Mouse (Mus musculus) hindbrain, embryonic 11.5 days (tissue): ENCODE measurements at regions not wholly inside any gene's neighbourhood (a gene's known extent, or its start where the extent isn't known, plus 50 kb on each side); places are given as distances from the start of the nearest gene placed in this dataset.
A peak's percentile ranks its signal among the peaks of the same experiment; 100 is the strongest.

Experiments
- ATAC-seq: fragments of 200-750 bp; cut with Nextera tagmentation; 2 replicates; pipeline ENCODE4 v1.8.0; 2017; ENCODE audit warnings: mild to moderate bottlenecking, moderate TSS enrichment, moderate library complexity; ENCODE audit not compliant: low FRiP score
- DNase-seq: peaks from one replicate; pipeline ENCODE4 v3.0.0-alpha.2; 2015; ENCODE audit warnings: low spot score
- H3K27ac ChIP-seq: fragments of 300-500 bp; sonication (generic); 2 replicates; pipeline ENCODE4 v1.5.1; 2014; ENCODE audit warnings: mild to moderate bottlenecking, low read depth, low read length
- H3K27me3 ChIP-seq: fragments of 300-500 bp; sonication (generic); 2 replicates; pipeline ENCODE4 v1.6.1; 2014; ENCODE audit warnings: mild to moderate bottlenecking, low read length, moderate library complexity, mixed read lengths; ENCODE audit not compliant: control insufficient read depth, insufficient read depth
- H3K36me3 ChIP-seq: fragments of 300-500 bp; sonication (generic); 2 replicates; pipeline ENCODE4 v1.6.1; 2014; ENCODE audit warnings: mild to moderate bottlenecking, low read length, moderate library complexity, mixed read lengths; ENCODE audit not compliant: control insufficient read depth, insufficient read depth
- H3K4me1 ChIP-seq: fragments of 300-500 bp; sonication (generic); replicated peaks from 2 replicates; pipeline ENCODE4 v1.6.1; 2014; ENCODE audit warnings: low read length, mixed read lengths; ENCODE audit not compliant: control insufficient read depth, insufficient read depth
- H3K4me2 ChIP-seq: fragments of 300-500 bp; sonication (generic); replicated peaks from 2 replicates; pipeline ENCODE4 v1.6.1; 2014; ENCODE audit warnings: mild to moderate bottlenecking, low read depth, low read length
- H3K4me3 ChIP-seq: fragments of 300-500 bp; sonication (generic); 2 replicates; pipeline ENCODE4 v1.5.1; 2014; ENCODE audit warnings: low read depth, low read length
- H3K9ac ChIP-seq: fragments of 300-500 bp; sonication (generic); 2 replicates; pipeline ENCODE4 v1.6.1; 2014; ENCODE audit warnings: low read depth, low read length
- H3K9me3 ChIP-seq: fragments of 300-500 bp; sonication (generic); 2 replicates; pipeline ENCODE4 v1.6.1; 2016; ENCODE audit warnings: low read length; ENCODE audit not compliant: control insufficient read depth
- WGBS: fragments of 180-500 bp; shearing (Covaris S2); extraction: QIAGEN DNeasy Blood & Tissue Kit; methylation state at CpG from one replicate; pipeline ENCODE4 v1.1.7; 2014; 5-methylcytosine and 5-hydroxymethylcytosine counted together

DNA sequence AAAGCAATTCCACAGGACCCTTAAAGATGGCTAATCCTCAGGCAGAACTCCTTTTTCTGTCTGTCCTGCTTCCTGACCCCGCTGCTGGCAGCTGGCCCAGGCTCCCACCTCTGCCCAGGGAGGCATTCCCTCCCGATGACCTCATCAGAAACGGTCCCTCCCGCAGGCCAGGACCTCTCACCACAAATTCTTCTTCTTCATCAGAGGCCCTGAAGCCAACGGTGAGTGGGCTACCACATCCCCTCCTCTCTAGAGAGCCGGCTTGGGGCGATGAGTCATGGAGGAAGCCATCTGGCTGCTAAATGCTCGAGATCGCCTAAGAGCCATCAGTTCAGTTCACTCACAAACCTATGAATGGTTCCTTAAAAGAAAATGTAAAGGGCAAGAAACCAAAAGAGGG lies 56.7 kb upstream of the Tpm1 start:
- H3K4me3 ChIP-seq, result no peak overlapping the region
- H3K4me2 ChIP-seq, result no peak overlapping the region
- no peak for DNase-seq
- 50% methylated on average over 9 of the region's 9 CpGs for WGBS
- H3K9me3 ChIP-seq, result no peaks in the 10 kb centered on the region
- ATAC-seq, result no peak
- H3K27ac ChIP-seq, result 0 out of 2 replicates have a peak overlapping the region, but pooled peaks have one; percentile 24
- H3K9ac ChIP-seq, result no peak overlapping the region
- 0 out of 2 replicates have a peak, but pooled peaks cover 2% of the 10 kb centered on the region for H3K4me1 ChIP-seq
- no peaks in the 10 kb centered on the region for H3K36me3 ChIP-seq
- H3K27me3 ChIP-seq, result no peaks in the 10 kb centered on the region

- no peak overlapping the region for H3K27ac ChIP-seq
- no peaks in the 10 kb centered on the region for H3K9me3 ChIP-seq
- 89% methylated on average over 2 of the region's 2 CpGs for WGBS
- H3K4me2 ChIP-seq, result no peak overlapping the region
- no peak overlapping the region for H3K9ac ChIP-seq
- no peaks in the 10 kb centered on the region for H3K36me3 ChIP-seq
- no peaks in the 10 kb centered on the region for H3K27me3 ChIP-seq
- ATAC-seq (no peak), DNase-seq (no peak)
- H3K4me1 ChIP-seq, result no peaks in the 10 kb centered on the region
- H3K4me3 ChIP-seq, result no peak overlapping the region
These were observed 56.0 kb upstream of the Tpm1 start for GRCm38 (mm10) chr9:67105216-67105615.

GRCm38 (mm10) chr9:67104616-67105015 lies 55.4 kb upstream of the Tpm1 start:
- Histone ChIP-seq H3K36me3 (no peaks in the 10 kb centered on the region), H3K4me1 (no peaks in the 10 kb centered on the region), H3K4me3 (no peak overlapping the region), H3K27ac (no peak overlapping the region), H3K4me2 (no peak overlapping the region), H3K27me3 (no peaks in the 10 kb centered on the region), H3K9ac (no peak overlapping the region), H3K9me3 (no peaks in the 10 kb centered on the region)
- ATAC-seq, result no peak
- DNase-seq, result no peak
- 79% methylated on average over 4 of the region's 4 CpGs for WGBS

GRCm38 (mm10) chr9:67102578-67102977 lies 53.4 kb upstream of the Tpm1 start:
- no peak overlapping the region for H3K27ac ChIP-seq
- no peak overlapping the region for H3K4me3 ChIP-seq
- H3K4me1 ChIP-seq, result no peaks in the 10 kb centered on the region
- 75% methylated on average over 6 of the region's 6 CpGs for WGBS
- no peak overlapping the region for H3K9ac ChIP-seq
- DNase-seq (no peak), ATAC-seq (no peak)
- H3K4me2 ChIP-seq, result no peak overlapping the region
- H3K27me3 ChIP-seq, result no peaks in the 10 kb centered on the region
- H3K36me3 ChIP-seq, result no peaks in the 10 kb centered on the region
- no peaks in the 10 kb centered on the region for H3K9me3 ChIP-seq

GRCm38 (mm10) chr9:67099471-67099870 lies 50.3 kb upstream of the Tpm1 start:
- no peak overlapping the region for H3K4me3 ChIP-seq
- H3K36me3 ChIP-seq, result no peaks in the 10 kb centered on the region
- H3K9ac ChIP-seq, result no peak overlapping the region
- WGBS, result 53% methylated on average over 6 of the region's 6 CpGs
- H3K4me2 ChIP-seq, result no peak overlapping the region
- no peak overlapping the region for H3K27ac ChIP-seq
- no peak for DNase-seq
- ATAC-seq, result no peak
- H3K9me3 ChIP-seq, result no peaks in the 10 kb centered on the region
- no peaks in the 10 kb centered on the region for H3K4me1 ChIP-seq
- H3K27me3 ChIP-seq, result no peaks in the 10 kb centered on the region
